Mouse (Mus musculus) midbrain, embryonic 10.5 days (tissue): ENCODE measurements at regions not wholly inside any gene's neighbourhood (a gene's known extent, or its start where the extent isn't known, plus 50 kb on each side); places are given as distances from the start of the nearest gene placed in this dataset.

Experiments
- DNase-seq: peaks from one replicate; pipeline ENCODE4 v3.0.0-alpha.2; 2017; ENCODE audit warnings: low spot score
- H3K27ac ChIP-seq: fragments of 300-500 bp; sonication (generic); replicated peaks from 2 replicates; pipeline ENCODE4 v1.5.1; 2016; ENCODE audit warnings: mild to moderate bottlenecking
- H3K27me3 ChIP-seq: fragments of 300-500 bp; sonication (generic); 2 replicates; pipeline ENCODE4 v1.6.1; 2016; ENCODE audit warnings: low read depth, mild to moderate bottlenecking; ENCODE audit not compliant: poor library complexity, severe bottlenecking
- H3K36me3 ChIP-seq: fragments of 300-500 bp; sonication (generic); 2 replicates; pipeline ENCODE4 v1.6.1; 2016; ENCODE audit warnings: mild to moderate bottlenecking, moderate library complexity
- H3K4me1 ChIP-seq: fragments of 300-500 bp; sonication (generic); 2 replicates; pipeline ENCODE4 v1.6.1; 2016
- H3K4me3 ChIP-seq: fragments of 300-500 bp; sonication (generic); 2 replicates; pipeline ENCODE4 v1.5.1; 2016; ENCODE audit warnings: mild to moderate bottlenecking, moderate library complexity
- H3K9me3 ChIP-seq: fragments of 300-500 bp; sonication (generic); replicated peaks from 2 replicates; pipeline ENCODE4 v1.6.1; 2016; ENCODE audit warnings: mild to moderate bottlenecking
- WGBS: fragments of 180-500 bp; shearing (Covaris S2); methylation state at CpG from one replicate; pipeline ENCODE4 v1.1.7; 2016; 5-methylcytosine and 5-hydroxymethylcytosine counted together

GRCm38 (mm10) chr5:37980692-37981091 lies 57.9 kb upstream of the Stx18 start:
- no peak for DNase-seq

GRCm38 (mm10) chr5:37976943-37977434 lies 61.6 kb upstream of the Stx18 start:
- Histone ChIP-seq H3K27me3 (peaks cover 18% of the 10 kb centered on the region), H3K27ac (no peak overlapping the region), H3K4me1 (peaks cover 18% of the 10 kb centered on the region), H3K9me3 (no peaks in the 10 kb centered on the region), H3K36me3 (no peaks in the 10 kb centered on the region), H3K4me3 (no peak overlapping the region)
- 57% methylated on average over 4 of the region's 4 CpGs for WGBS
- DNase-seq: no peak

More at GRCm38 (mm10) chr5:37980692-37981091, 57.9 kb upstream of the Stx18 start:
- 77% methylated on average over 3 of the region's 3 CpGs for WGBS
- Histone ChIP-seq H3K36me3 (no peaks in the 10 kb centered on the region), H3K4me1 (peaks cover 18% of the 10 kb centered on the region), H3K27me3 (peaks cover 10% of the 10 kb centered on the region; the same call in 1 of the 2 replicates), H3K27ac (no peak overlapping the region), H3K4me3 (no peak overlapping the region), H3K9me3 (no peaks in the 10 kb centered on the region)

GRCm38 (mm10) chr5:37972980-37973545 lies 65.5 kb upstream of the Stx18 start:
- peaks cover 52% of the 10 kb centered on the region for H3K27me3 ChIP-seq
- WGBS: 88% methylated on average over 7 of the region's 7 CpGs
- no peaks in the 10 kb centered on the region for H3K9me3 ChIP-seq
- H3K27ac ChIP-seq: no peak overlapping the region
- no peak overlapping the region for H3K4me3 ChIP-seq
- no peaks in the 10 kb centered on the region for H3K36me3 ChIP-seq
- no peak for DNase-seq
- peaks cover 13% of the 10 kb centered on the region for H3K4me1 ChIP-seq

- Histone ChIP-seq H3K4me3 (no peak overlapping the region), H3K27me3 (peaks cover 60% of the 10 kb centered on the region), H3K9me3 (0 out of 2 replicates have a peak, but pooled peaks cover 3% of the 10 kb centered on the region), H3K4me1 (peaks cover 27% of the 10 kb centered on the region), H3K27ac (no peak overlapping the region), H3K36me3 (no peaks in the 10 kb centered on the region)
- WGBS: 75% methylated on average over 11 of the region's 11 CpGs
- no peak for DNase-seq
Measured at GRCm38 (mm10) chr5:37971724-37972123, 66.8 kb upstream of the Stx18 start.

- 0 out of 2 replicates have a peak overlapping the region, but pooled peaks have one; percentile 20 for H3K27ac ChIP-seq
- H3K4me1 ChIP-seq: peaks cover 41% of the 10 kb centered on the region
- peak; percentile 50 for DNase-seq
- H3K4me3 ChIP-seq: no peak overlapping the region
- H3K9me3 ChIP-seq: 0 out of 2 replicates have a peak, but pooled peaks cover 4% of the 10 kb centered on the region
- peaks cover 91% of the 10 kb centered on the region for H3K27me3 ChIP-seq
- WGBS: 5% methylated on average over 10 of the region's 10 CpGs
- no peaks in the 10 kb centered on the region for H3K36me3 ChIP-seq
Measured at GRCm38 (mm10) chr5:37968596-37968995, 69.9 kb upstream of the Stx18 start.

GRCm38 (mm10) chr5:37967914-37968375 lies 70.6 kb upstream of the Stx18 start:
- Histone ChIP-seq H3K27ac (no peak overlapping the region; the same call in 1 of the 2 replicates), H3K9me3 (0 out of 2 replicates have a peak, but pooled peaks cover 4% of the 10 kb centered on the region), H3K4me1 (peaks cover 43% of the 10 kb centered on the region), H3K4me3 (peak overlapping the region; percentile 34), H3K27me3 (peaks cover 93% of the 10 kb centered on the region), H3K36me3 (no peaks in the 10 kb centered on the region)
- WGBS: 11% methylated on average over 14 of the region's 14 CpGs
- peak; percentile 56 for DNase-seq

GRCm38 (mm10) chr5:37967106-37967913 lies 71.2 kb upstream of the Stx18 start:
- H3K4me3 ChIP-seq: peak overlapping the region; percentile 34

GRCm38 (mm10) chr5:37963688-37964087 lies 74.9 kb upstream of the Stx18 start:
- Histone ChIP-seq H3K36me3 (no peaks in the 10 kb centered on the region), H3K27ac (peak overlapping the region; percentile 42; the same call in 1 of the 2 replicates), H3K4me1 (peaks cover 41% of the 10 kb centered on the region), H3K9me3 (peaks cover 7% of the 10 kb centered on the region; the same call in 1 of the 2 replicates), H3K27me3 (peaks cover 71% of the 10 kb centered on the region), H3K4me3 (no peak overlapping the region)
- WGBS: 58% methylated on average over 8 of the region's 8 CpGs
- DNase-seq: no peak

More at GRCm38 (mm10) chr5:37967106-37967913, 71.2 kb upstream of the Stx18 start:
- H3K27ac ChIP-seq: no peak overlapping the region; the same call in 1 of the 2 replicates
- H3K4me1 ChIP-seq: peaks cover 48% of the 10 kb centered on the region
- H3K27me3 ChIP-seq: peaks cover 100% of the 10 kb centered on the region
- peak; percentile 59 for DNase-seq
- H3K9me3 ChIP-seq: 0 out of 2 replicates have a peak, but pooled peaks cover 4% of the 10 kb centered on the region
- 4% methylated on average over 23 of the region's 23 CpGs for WGBS
- H3K36me3 ChIP-seq: no peaks in the 10 kb centered on the region

- WGBS: 38% methylated on average over 3 of the region's 3 CpGs
- peaks cover 59% of the 10 kb centered on the region for H3K27me3 ChIP-seq
- peaks cover 30% of the 10 kb centered on the region for H3K4me1 ChIP-seq
- H3K27ac ChIP-seq: no peak overlapping the region; the same call in 1 of the 2 replicates
- H3K9me3 ChIP-seq: peaks cover 7% of the 10 kb centered on the region; the same call in 1 of the 2 replicates
- no peak overlapping the region for H3K4me3 ChIP-seq
- DNase-seq: no peak
- H3K36me3 ChIP-seq: no peaks in the 10 kb centered on the region
Measured at GRCm38 (mm10) chr5:37962513-37962912, 76.0 kb upstream of the Stx18 start.

GRCm38 (mm10) chr5:37960216-37960615 lies 78.3 kb upstream of the Stx18 start:
- Histone ChIP-seq H3K4me3 (no peak overlapping the region), H3K27ac (no peak overlapping the region), H3K27me3 (peaks cover 36% of the 10 kb centered on the region), H3K36me3 (no peaks in the 10 kb centered on the region), H3K9me3 (peaks cover 3% of the 10 kb centered on the region; the same call in 1 of the 2 replicates), H3K4me1 (peaks cover 22% of the 10 kb centered on the region)
- WGBS: 84% methylated on average over 7 of the region's 7 CpGs
- DNase-seq: no peak

- Histone ChIP-seq H3K27ac (no peak overlapping the region), H3K36me3 (no peaks in the 10 kb centered on the region), H3K27me3 (peaks cover 9% of the 10 kb centered on the region; the same call in 1 of the 2 replicates), H3K4me3 (no peak overlapping the region), H3K4me1 (no peaks in the 10 kb centered on the region), H3K9me3 (no peaks in the 10 kb centered on the region)
- 2% methylated on average over 1 of the region's 1 CpGs for WGBS
- peak; percentile 28 for DNase-seq
Measured at GRCm38 (mm10) chr5:37952096-37952495, 86.4 kb upstream of the Stx18 start.

GRCm38 (mm10) chr5:37932760-37933122 lies 105.8 kb upstream of the Stx18 start:
- Histone ChIP-seq H3K4me3 (no peak overlapping the region), H3K27me3 (no peaks in the 10 kb centered on the region), H3K36me3 (no peaks in the 10 kb centered on the region), H3K4me1 (0 out of 2 replicates have a peak, but pooled peaks cover 5% of the 10 kb centered on the region), H3K27ac (no peak overlapping the region), H3K9me3 (no peaks in the 10 kb centered on the region)
- 70% methylated on average over 2 of the region's 2 CpGs for WGBS
- DNase-seq: no peak
